Mouse (Mus musculus) erythroblast, adult 5-6 weeks (primary cell): ENCODE results near the gene Pax6. TPM values are rescaled to one million over a fixed set of nuclear protein-coding genes. Genes with fewer than 3 reads are reported as not detected.

Experiments used
- ATAC-seq: replicated peaks from 2 replicates; pipeline ENCODE4 v1.8.0; 2016; ENCODE audit warnings: moderate number of reproducible peaks, mild to moderate bottlenecking, moderate TSS enrichment, inconsistent platforms; ENCODE audit not compliant: poor library complexity, low FRiP score, severe bottlenecking
- total RNA-seq, 2 experiments: library from RNA; stranded (forward) in 1 of 2; stranded (reverse) in 1 of 2; fragments of 150-400 nt in 1 of 2; fragments of 200-764, 138-1000 nt in 1 of 2; gene quantifications; 2 replicates each; pipeline versions ENCODE4 v1.2.3 to v1.2.4; 2015 to 2017; ENCODE audit warnings: low replicate concordance in 2 of 2

Gene Pax6
- total RNA-seq (2015; ENCODE audit: low replicate concordance) (1.3 TPM in 1 of 2 replicates, not detected in the other), total RNA-seq (2017; ENCODE audit: low replicate concordance) (not detected in 2 replicates)

DNA sequence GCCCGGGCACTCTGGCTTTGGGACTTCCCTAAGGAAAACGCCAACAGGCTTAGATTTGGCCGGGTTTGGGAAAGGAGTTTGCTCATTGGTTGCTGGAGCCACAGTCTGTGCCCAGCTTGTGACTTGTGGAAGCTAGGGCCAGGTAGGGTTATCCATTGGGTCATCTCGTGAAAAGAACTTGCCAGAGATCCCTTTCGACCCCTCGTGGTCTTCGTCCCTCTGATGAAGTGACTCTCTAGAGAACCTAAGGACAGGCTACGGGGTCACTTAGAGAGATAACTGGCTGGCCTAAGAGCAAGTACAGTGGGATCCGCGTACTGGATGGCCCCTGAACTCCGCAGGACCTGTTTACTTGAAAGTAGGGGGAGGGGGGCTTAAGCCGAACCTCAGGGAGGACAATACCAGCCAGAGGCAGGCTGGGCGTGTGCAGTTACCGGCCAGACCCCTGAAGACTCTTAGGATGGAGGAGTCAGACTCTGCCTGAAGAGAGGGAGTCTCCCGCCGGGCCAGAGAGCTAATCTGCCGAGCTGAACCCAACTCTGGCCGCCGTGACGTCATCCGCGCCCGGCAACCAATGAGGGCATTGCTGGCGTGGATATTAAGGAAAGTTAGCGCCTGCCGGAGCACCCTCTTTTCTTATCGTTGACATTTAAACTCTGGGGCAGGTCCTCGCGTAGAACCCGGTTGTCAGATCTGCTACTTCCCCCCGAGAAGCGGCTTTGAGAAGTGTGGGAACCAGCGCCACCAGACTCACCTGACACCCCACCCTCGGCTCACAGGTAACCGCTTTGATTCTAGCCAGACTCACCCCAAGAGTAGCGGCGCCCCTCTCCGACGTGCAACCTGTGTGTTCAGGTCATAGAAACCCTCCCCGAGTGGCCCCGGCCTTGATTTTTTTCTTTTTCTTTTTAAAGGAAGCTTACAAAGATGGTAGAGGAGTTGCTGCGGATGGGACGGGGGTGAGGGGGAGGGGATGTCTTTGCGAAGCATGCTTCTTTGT is at the start of gene Pax6:
TSS of gene Pax6 (plus strand) at position 630 of the 1,000 bp plus-strand sequence.
- no peak for ATAC-seq

DNA sequence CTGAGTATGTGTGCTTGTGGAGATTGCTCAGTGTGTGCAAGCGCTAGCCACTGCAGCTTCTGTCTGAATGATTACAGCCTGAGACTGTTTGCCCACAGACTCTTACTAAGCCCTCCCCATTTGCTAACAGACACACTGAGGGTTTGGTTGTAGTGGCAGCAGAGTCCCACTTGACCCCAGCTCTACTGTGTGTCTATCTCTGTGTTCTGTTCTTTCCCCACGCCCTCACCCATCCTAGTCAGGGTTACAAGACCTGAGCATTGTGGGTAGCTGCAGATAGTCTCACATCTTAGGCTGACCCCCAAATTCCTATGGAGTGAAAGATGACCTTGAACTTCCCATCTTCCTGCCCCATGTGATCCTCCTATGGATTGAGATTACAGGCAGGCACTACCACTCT is 19.8 kb upstream of the Pax6 start:
- ATAC-seq, result no peak

- no peak for ATAC-seq
Observed at GRCm38 (mm10) chr2:105656456-105656855, 12.2 kb upstream of the Pax6 start.

DNA sequence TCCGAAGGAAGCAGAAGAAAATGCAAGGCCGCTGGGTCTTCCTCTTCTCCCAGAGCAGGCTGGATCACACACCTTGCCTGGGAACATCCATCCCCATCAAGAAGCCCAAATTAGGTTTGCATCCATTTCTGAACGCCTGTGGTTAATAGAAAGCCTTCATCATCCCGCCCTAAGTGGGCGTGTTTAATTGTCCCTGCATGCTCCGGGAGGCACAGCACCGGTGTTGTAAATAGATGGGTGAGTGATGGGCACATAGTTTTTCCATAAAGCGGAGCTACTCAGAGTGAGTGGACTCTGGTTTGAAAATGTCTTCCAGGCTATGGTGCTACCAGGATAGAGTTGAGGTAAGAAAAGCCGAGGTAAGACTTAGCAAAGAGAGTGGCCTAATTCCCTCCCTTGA is 9.3 kb upstream of the Pax6 start:
- ATAC-seq, result no peak

GRCm38 (mm10) chr2:105659926-105660873 is 8.5 kb upstream of the Pax6 start:
- no peak for ATAC-seq

DNA sequence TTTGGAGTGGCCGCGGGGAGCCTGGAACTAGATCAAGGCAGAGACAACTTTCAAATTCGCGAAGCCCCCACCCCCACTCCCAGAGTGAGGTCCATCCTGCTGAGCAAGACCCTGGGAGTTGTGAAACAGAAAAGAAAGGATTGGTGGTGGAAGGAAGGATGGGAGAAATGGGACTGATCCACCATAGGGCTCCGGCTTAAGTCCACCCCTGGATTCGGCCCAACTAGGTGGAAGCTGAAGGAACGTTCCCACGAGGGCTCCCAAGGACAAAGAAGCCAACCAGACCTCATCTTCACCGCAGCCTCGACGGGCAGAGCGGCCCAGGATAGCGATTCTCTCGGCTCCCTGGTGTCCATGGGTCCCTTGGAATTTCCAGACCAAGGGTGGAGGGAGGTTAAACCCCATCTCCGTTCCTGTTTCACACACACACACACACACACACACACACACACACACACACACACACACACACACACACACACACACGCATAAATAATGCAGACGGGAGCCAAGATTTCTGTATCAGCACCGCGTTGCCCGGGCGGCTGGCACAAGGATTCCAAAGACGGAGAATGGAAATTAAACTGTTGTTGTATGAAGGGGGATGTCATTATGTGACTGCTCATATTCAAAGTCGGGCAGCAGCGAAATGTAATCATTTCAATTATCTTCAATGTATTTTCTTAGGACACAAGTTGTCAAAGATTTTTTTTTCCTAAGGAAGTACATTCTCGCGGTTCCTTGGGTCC is 7.7 kb upstream of the Pax6 start:
- no peak for ATAC-seq

GRCm38 (mm10) chr2:105661623-105662066 is 7.1 kb upstream of the Pax6 start:
- ATAC-seq, result no peak

- ATAC-seq, result no peak
Observed at GRCm38 (mm10) chr2:105662121-105662520, 6.6 kb upstream of the Pax6 start.

GRCm38 (mm10) chr2:105662606-105663005 is 6.1 kb upstream of the Pax6 start:
- no peak for ATAC-seq

GRCm38 (mm10) chr2:105663101-105663511 is 5.6 kb upstream of the Pax6 start:
- ATAC-seq, result no peak

DNA sequence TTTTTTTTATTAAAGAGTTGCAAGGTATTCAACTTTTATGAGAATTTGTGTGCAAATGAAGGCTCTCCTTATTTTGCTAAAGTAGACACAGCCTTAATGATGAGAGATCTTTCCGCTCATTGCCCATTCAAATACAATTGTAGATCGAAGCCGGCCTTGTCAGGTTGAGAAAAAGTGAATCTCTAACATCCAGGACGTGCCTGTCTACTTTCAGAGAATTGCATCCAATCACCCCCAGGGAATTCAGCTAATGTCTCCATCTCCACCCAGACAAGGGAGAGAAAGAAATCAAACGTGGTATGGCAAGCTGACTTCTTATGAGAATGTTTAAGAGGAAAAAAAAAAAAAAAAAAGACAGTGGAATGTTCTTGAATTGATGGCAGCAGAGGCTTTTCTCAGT is 3.7 kb upstream of the Pax6 start:
- no peak for ATAC-seq

DNA sequence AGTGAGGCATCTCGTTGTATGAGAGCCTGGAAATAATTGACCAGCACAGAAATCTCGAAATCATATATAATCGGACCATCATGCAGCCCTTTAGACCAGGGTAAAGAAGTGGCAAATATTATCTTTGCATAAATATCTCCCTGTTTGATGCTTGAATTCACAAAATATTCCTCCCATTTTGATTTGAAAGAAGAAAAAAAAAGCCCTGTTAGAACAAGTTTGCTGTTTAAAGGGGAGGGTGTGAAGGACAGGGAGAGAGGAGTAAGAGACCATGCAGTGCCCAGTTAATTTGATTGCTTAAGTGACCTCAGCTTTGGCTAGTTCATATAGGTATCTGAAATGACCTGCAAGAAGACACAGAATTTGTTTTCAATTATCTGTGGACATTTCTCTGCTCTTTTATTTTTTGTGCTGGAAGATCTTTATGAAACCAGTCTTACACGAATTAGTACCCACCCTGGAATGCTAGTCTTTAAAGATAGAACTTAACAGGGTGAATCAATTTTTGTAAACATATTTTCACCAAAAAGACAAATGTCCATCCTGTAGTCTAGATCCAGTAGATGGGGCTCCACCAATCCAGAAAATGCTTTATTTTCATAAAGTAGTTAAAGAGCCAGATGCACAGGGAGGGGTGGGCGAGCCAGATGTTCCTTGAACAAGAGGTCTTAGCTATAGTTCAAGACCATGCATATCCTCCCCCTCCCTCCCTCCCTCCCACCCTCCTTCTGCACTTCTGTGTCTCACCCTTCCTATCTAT is 3.0 kb upstream of the Pax6 start:
- no peak for ATAC-seq

GRCm38 (mm10) chr2:105666331-105666730 is 2.4 kb upstream of the Pax6 start:
- no peak for ATAC-seq

- no peak for ATAC-seq
Observed at GRCm38 (mm10) chr2:105666763-105667625, 1.7 kb upstream of the Pax6 start.

GRCm38 (mm10) chr2:105667626-105667950 is 1.1 kb upstream of the Pax6 start:
- no peak for ATAC-seq

- no peak for ATAC-seq
Observed at GRCm38 (mm10) chr2:105669371-105669861, 716 bp downstream of the Pax6 start.

DNA sequence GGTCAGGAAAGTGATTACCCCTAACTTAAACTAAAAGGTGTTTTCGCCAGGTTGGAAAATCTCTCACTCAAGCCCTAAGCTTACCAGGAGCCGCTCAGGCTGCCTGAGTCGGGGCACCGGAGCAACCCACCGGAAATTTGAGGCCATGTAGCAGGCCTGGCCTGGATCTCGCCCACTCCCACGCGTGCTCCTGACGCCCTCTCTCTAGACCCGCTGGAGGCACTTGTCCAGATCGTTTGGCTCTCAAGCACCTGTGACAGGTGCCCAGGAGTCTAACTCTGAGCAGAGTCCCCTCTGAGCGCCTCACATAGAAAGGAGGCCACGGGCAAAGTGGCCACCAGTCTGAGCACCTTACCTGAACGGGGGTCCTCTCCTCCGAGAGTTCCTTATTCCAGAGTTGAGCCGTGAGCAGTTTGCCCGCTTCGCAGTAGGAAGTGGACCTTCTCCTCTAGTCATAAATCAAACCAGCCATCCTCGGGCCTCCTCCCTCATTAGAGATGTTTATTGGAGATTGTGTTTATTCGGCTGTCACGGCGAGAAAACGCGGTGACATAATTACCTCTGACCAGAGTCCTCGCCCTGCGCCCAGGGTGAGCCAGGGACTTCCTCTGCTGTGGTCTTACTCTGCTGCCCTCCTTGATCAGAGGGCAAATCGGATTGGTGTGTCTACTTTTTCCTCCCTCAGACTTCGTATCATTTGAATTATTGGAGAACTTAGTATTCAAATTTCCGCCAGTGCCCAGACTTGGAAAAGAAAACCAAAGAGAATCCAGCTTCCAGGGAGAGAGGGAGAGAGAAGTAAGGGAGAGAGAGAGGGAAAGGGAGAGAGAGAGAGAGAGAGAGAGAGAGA is 1.4 kb downstream of the Pax6 start:
- no peak for ATAC-seq
